Mouse (Mus musculus) MEL (cell line): Measurements from ENCODE around the gene 1700092M07Rik.

Experiments used
- CTCF ChIP-seq, 3 experiments: IDR thresholded peaks in 2 of 3; conservative IDR thresholded peaks in 1 of 3; 2 replicates each; pipeline ENCODE4 v1.5.1; 2011 to 2012; ENCODE audit warnings: low read length in 3 of 3, low read depth in 2 of 3, mild to moderate bottlenecking in 2 of 3, improper control_type of control experiment in 1 of 3, inconsistent platforms in 1 of 3, mixed read lengths in 1 of 3, moderate library complexity in 1 of 3; ENCODE audit not compliant: control insufficient read depth in 1 of 3, insufficient read depth in 1 of 3, poor library complexity in 1 of 3, severe bottlenecking in 1 of 3
- E2F4 ChIP-seq: IDR thresholded peaks from 2 replicates; pipeline ENCODE4 v1.6.1; 2011; ENCODE audit warnings: low read depth, low read length, improper control_type of control experiment, borderline replicate concordance
- GABPA ChIP-seq: IDR thresholded peaks from 2 replicates; pipeline ENCODE4 v1.6.1; 2012; ENCODE audit warnings: low read depth, mild to moderate bottlenecking, inconsistent platforms, low read length, improper control_type of control experiment, moderate library complexity
- HCFC1 ChIP-seq: IDR thresholded peaks from 2 replicates; pipeline ENCODE4 v1.6.1; 2012; ENCODE audit warnings: low read depth, mild to moderate bottlenecking, inconsistent platforms, low read length, improper control_type of control experiment, moderate library complexity
- MAFK ChIP-seq: IDR thresholded peaks from 2 replicates; pipeline ENCODE4 v1.6.1; 2011; ENCODE audit warnings: low read depth, mild to moderate bottlenecking, low read length, improper control_type of control experiment, borderline replicate concordance
- MYB ChIP-seq: IDR thresholded peaks from 2 replicates; pipeline ENCODE4 v1.6.1; 2011; ENCODE audit warnings: mild to moderate bottlenecking, low read depth, low read length, improper control_type of control experiment
- POLR2A ChIP-seq, 2 experiments: IDR thresholded peaks; 2 replicates each; pipeline ENCODE4 v1.6.1; 2011 to 2012; ENCODE audit warnings: low read length in 2 of 2, mild to moderate bottlenecking in 2 of 2, control low read depth in 1 of 2, improper control_type of control experiment in 1 of 2, low read depth in 1 of 2, moderate library complexity in 1 of 2; ENCODE audit not compliant: control insufficient read depth in 1 of 2, insufficient read depth in 1 of 2, poor library complexity in 1 of 2
- SMC3 ChIP-seq: IDR thresholded peaks from 2 replicates; pipeline ENCODE4 v1.6.1; 2011; ENCODE audit warnings: low read depth, low read length, improper control_type of control experiment
- ZKSCAN1 ChIP-seq: IDR thresholded peaks from 2 replicates; pipeline ENCODE4 v1.6.1; 2012; ENCODE audit warnings: low read depth, mild to moderate bottlenecking, inconsistent platforms, low read length, improper control_type of control experiment, moderate library complexity

DNA sequence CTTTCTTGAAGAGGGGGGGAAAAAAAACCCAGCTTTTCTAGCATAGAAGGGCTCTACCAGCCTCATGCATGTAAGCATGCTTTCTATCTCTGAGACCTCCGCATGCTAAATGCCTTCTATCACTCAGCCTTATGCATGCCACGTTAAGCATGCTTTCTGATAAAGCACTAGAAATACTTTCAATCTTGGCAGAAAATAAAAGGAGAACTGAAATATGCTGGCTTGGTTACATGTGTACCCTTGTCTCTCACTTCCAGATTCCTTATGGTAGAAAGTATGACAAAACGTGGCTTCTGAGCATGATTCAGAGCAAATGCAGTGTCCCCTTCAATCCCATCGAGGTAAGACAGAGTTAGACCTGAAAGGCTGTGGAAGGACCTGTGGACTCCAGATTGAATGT, 22.8 kb downstream of the 1700092M07Rik start:
- TF ChIP-seq CTCF (IDR thresholded peaks at IDR 0.05 in 2 of 3, conservative IDR thresholded peaks at IDR 0.05 in 1 of 3; ENCODE audit: control insufficient read depth in 1 of 3, insufficient read depth in 1 of 3, low read depth in 2 of 3, low read length in 3 of 3, poor library complexity in 1 of 3, severe bottlenecking in 1 of 3) (no peak), HCFC1 (no peak), E2F4 (no peak), POLR2A (IDR thresholded peaks at IDR 0.05; ENCODE audit: control insufficient read depth in 1 of 2, insufficient read depth in 1 of 2, low read depth in 1 of 2, low read length in 2 of 2, poor library complexity in 1 of 2) (no peak), GABPA (no peak), SMC3 (no peak), ZKSCAN1 (no peak), MAFK (no peak), MYB (no peak)
